Mouse (Mus musculus): ENCODE results near the gene Sars2. TPM values are rescaled to one million over a fixed set of nuclear protein-coding genes. Genes with fewer than 3 reads are reported as not detected.

The Sars2 gene
- polyA plus RNA-seq, 1 experiment from 2014 or later, result 23.2 TPM

DNA sequence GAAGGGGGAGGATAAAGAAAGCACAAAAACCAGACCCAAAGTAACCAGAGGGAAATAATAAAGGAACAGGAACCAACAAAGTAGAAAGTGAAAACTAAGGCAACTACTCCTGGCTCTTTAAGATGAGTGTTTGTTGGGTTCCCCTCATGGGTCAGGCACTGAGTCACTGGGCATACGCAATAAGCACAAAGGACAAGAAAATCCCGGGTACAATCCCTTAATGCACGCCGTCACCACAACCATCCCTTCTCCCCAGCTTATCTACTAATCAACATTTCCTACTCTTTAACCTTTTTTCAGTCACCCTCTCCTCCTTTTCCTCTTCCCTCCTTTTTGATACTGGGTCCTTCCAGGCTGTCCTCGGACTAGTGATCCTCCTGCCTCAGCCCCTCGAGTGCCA is 23.4 kb downstream of the Sars2 start:
- H3K27me3 ChIP-seq (replicated peaks), result no peaks in the 10 kb centered on the region
- peaks cover 21% of the 10 kb centered on the region for H3K4me1 ChIP-seq (replicated peaks)
- no peaks in the 10 kb centered on the region for H3K9me3 ChIP-seq (replicated peaks)
- WGBS, result 77% methylated on average over 6 of the region's 6 CpGs
- H3K36me3 ChIP-seq, result peaks cover 23% of the 10 kb centered on the region
- H3K4me3 ChIP-seq, result peak overlapping the region; percentile 79; the same call in 1 of the 2 replicates
- ATAC-seq (ENCODE audit: insufficient number of reproducible peaks, low FRiP score), result no peak
- H3K4me2 ChIP-seq, result peak overlapping the region; percentile 71
- H3K9ac ChIP-seq, result peak overlapping the region; percentile 72
- H3K27ac ChIP-seq (ENCODE audit: poor library complexity, severe bottlenecking), result no peak overlapping the region

DNA sequence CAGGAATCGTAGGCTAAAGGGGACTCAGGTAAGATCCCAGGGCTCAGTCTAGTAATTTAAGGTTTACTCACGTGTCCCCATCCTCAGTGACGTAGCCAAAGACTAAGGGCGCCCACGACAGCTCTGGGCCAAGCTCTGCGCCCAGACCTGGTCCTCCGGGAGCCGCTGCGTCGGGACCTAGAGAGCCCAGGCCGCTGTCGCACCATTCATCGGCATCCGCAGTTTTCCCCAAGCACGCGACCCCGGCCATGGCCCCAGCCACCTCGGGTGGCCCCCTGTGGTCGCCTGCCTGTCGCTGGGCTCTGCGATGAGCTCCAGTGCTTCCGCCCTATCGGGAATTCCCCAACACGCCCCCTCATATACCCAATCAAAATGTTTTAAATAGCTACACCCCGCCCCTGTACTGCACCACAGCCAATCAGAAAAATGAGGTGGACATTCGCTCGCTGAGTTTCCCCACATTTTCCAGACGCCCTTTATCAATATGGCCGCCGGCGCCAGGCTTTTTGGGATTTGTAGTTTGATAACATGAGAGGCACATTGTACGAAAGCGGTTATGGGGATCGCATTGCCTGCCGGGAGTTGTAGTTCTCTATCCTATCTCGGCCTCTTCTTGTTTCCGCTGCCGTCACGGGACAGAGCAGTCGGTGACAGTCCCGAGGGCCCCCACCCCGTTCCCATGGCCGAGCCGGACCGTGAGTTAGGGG is 24.5 kb downstream of the Sars2 start, which contains the start of gene Sirt2:
Gene Sirt2, plus strand, starts transcription at position 563 of the 707 bp plus-strand sequence.
- Histone ChIP-seq H3K9me3 (replicated peaks) (no peaks in the 10 kb centered on the region), H3K27ac (ENCODE audit: poor library complexity, severe bottlenecking) (no peak within 1 kb of the TSS), H3K36me3 (peaks cover 16% of the 10 kb centered on the region), H3K9ac (peak within 1 kb of the TSS; percentile 80), H3K4me1 (replicated peaks) (peaks cover 21% of the 10 kb centered on the region), H3K4me3 (peak within 1 kb of the TSS; percentile 79), H3K27me3 (replicated peaks) (no peaks in the 10 kb centered on the region), H3K4me2 (peak within 1 kb of the TSS; percentile 71)
- WGBS, result under 1% methylated on average over 45 of the region's 45 CpGs
- ATAC-seq (ENCODE audit: insufficient number of reproducible peaks, low FRiP score), result peak; percentile 98

GRCm38 (mm10) chr7:28766910-28767309 is 25.1 kb downstream of the Sars2 start:
- H3K27me3 ChIP-seq (replicated peaks), result no peaks in the 10 kb centered on the region
- WGBS, result 7% methylated on average over 14 of the region's 14 CpGs
- peaks cover 21% of the 10 kb centered on the region for H3K4me1 ChIP-seq (replicated peaks)
- peak overlapping the region; percentile 68 for H3K4me2 ChIP-seq
- H3K9ac ChIP-seq, result peak overlapping the region; percentile 80
- no peak for ATAC-seq (ENCODE audit: insufficient number of reproducible peaks, low FRiP score)
- no peak overlapping the region for H3K27ac ChIP-seq (ENCODE audit: poor library complexity, severe bottlenecking)
- peak overlapping the region; percentile 79 for H3K4me3 ChIP-seq
- H3K9me3 ChIP-seq (replicated peaks), result no peaks in the 10 kb centered on the region
- peaks cover 10% of the 10 kb centered on the region; the same call in 1 of the 2 replicates for H3K36me3 ChIP-seq

- 68% methylated on average over 7 of the region's 7 CpGs for WGBS
- no peaks in the 10 kb centered on the region for H3K9me3 ChIP-seq (replicated peaks)
- no peak for ATAC-seq (ENCODE audit: insufficient number of reproducible peaks, low FRiP score)
- peaks cover 6% of the 10 kb centered on the region; the same call in 1 of the 2 replicates for H3K36me3 ChIP-seq
- no peaks in the 10 kb centered on the region for H3K27me3 ChIP-seq (replicated peaks)
- peak within 1 kb of the TSS; percentile 79 for H3K4me3 ChIP-seq
- H3K27ac ChIP-seq (ENCODE audit: poor library complexity, severe bottlenecking), result no peak within 1 kb of the TSS
- H3K4me2 ChIP-seq, result peak within 1 kb of the TSS; percentile 71
- peak within 1 kb of the TSS; percentile 80 for H3K9ac ChIP-seq
- H3K4me1 ChIP-seq (replicated peaks), result peaks cover 21% of the 10 kb centered on the region
These were observed 25.7 kb downstream of the Sars2 start, which contains the start of gene Nfkbib for GRCm38 (mm10) chr7:28767462-28767965. Nfkbib (minus strand) TSS chr7:28767512.

DNA sequence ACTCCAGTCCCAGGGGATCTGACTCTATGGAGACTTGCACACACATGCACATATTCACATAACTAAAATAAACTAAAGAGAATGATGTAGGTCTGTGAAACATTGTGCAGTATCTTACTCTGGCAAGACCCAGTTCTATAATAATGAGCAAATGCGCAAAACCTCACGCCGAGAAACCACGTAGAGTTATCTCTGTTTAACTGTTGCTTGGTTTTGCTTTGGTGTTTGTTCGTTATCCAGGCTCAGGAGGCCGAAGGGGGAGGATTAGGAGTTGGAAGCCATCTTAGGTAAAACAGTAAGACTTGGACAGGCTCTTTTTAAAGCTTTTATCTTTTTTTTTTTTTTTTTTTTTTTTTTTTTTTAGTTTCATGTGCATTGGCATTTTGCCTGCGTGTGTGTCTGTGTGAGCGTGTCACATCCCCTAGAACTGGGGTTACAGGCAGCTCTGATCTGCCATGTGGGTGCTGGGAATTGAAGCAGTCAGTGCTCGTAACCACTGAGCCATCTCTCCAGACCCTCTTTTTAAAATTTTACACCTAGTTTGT is 27.7 kb downstream of the Sars2 start:
- no peak overlapping the region for H3K4me2 ChIP-seq
- no peak overlapping the region for H3K27ac ChIP-seq (ENCODE audit: poor library complexity, severe bottlenecking)
- no peak for ATAC-seq (ENCODE audit: insufficient number of reproducible peaks, low FRiP score)
- H3K9ac ChIP-seq, result no peak overlapping the region
- H3K4me1 ChIP-seq (replicated peaks), result peaks cover 24% of the 10 kb centered on the region
- H3K4me3 ChIP-seq, result no peak overlapping the region
- 90% methylated on average over 9 of the region's 9 CpGs for WGBS
- H3K27me3 ChIP-seq (replicated peaks), result no peaks in the 10 kb centered on the region
- no peaks in the 10 kb centered on the region for H3K9me3 ChIP-seq (replicated peaks)
- H3K36me3 ChIP-seq, result 0 out of 2 replicates have a peak, but pooled peaks cover 4% of the 10 kb centered on the region

DNA sequence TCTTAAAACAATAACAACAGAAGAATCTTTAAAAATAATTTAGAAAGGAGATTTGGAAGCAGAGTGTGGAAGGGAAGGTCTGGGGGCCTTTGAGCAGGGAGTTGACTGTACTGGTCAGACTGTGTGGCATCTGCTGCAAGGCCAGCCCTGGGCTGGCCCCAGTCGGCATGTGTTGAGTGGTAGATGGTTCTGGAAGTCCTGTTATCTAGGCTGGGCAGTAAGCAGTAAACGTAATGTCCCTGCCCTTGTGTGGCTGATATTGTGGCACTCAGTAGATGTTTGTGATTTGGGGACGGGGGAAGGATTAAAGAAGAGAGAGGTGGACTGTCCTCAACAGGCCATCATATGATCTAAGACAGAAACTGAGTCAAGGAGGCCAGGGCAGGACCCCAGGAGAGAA is 28.5 kb downstream of the Sars2 start:
- no peak for ATAC-seq (ENCODE audit: insufficient number of reproducible peaks, low FRiP score)
- Histone ChIP-seq H3K27me3 (replicated peaks) (no peaks in the 10 kb centered on the region), H3K4me2 (no peak overlapping the region), H3K9ac (no peak overlapping the region), H3K4me3 (no peak overlapping the region), H3K9me3 (replicated peaks) (no peaks in the 10 kb centered on the region), H3K27ac (ENCODE audit: poor library complexity, severe bottlenecking) (no peak overlapping the region), H3K4me1 (replicated peaks) (peaks cover 17% of the 10 kb centered on the region), H3K36me3 (0 out of 2 replicates have a peak, but pooled peaks cover 8% of the 10 kb centered on the region)
- WGBS, result 72% methylated on average over 3 of the region's 3 CpGs

DNA sequence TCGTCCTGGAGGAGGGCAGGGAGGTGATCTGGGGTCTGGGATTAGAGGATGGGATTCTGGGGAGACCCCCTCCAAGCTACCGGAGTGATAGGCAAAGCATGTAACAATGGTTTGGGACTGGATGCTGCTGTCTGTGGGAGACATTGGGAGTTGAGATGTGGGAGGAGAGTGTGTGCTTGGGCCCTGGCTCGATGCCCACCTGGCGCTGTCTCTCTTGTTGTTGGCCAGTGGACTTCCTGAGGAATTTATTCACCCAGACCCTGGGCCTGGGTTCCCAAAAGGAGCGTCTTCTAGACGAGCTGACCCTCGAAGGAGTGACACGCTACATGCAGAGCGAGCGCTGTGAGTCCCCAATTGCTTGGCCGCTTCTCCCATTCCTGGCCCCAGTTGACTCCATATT is 30.1 kb downstream of the Sars2 start:
- Histone ChIP-seq H3K9ac (no peak overlapping the region), H3K4me2 (no peak overlapping the region), H3K36me3 (0 out of 2 replicates have a peak, but pooled peaks cover 10% of the 10 kb centered on the region), H3K27ac (ENCODE audit: poor library complexity, severe bottlenecking) (no peak overlapping the region), H3K27me3 (replicated peaks) (no peaks in the 10 kb centered on the region), H3K4me3 (no peak overlapping the region), H3K4me1 (replicated peaks) (peaks cover 11% of the 10 kb centered on the region), H3K9me3 (replicated peaks) (no peaks in the 10 kb centered on the region)
- no peak for ATAC-seq (ENCODE audit: insufficient number of reproducible peaks, low FRiP score)
- WGBS, result 90% methylated on average over 11 of the region's 11 CpGs

DNA sequence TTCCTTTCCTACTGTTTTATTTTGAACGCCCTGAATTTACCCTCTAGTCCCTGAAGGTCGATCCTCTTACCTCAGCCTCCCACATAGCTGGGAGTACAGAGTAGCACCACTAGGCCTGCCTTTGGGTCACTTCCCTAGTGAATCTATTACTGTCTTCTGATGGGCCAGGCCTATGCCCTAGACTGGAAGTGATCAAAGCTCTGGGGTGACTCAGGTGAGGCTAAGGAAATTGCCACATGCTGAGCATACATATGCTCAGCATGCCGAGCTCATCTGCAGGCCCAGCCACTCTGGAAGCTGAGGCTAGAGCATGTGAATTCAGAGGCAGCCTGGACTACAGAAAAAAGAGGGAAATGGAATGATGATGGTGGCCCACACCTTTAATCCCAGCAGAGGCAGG is 31.4 kb downstream of the Sars2 start:
- ATAC-seq (ENCODE audit: insufficient number of reproducible peaks, low FRiP score), result no peak
- peaks cover 3% of the 10 kb centered on the region; the same call in 1 of the 2 replicates for H3K4me1 ChIP-seq (replicated peaks)
- no peaks in the 10 kb centered on the region for H3K27me3 ChIP-seq (replicated peaks)
- H3K4me2 ChIP-seq, result no peak overlapping the region
- H3K27ac ChIP-seq (ENCODE audit: poor library complexity, severe bottlenecking), result no peak overlapping the region
- no peaks in the 10 kb centered on the region for H3K9me3 ChIP-seq (replicated peaks)
- 64% methylated on average over 3 of the region's 3 CpGs for WGBS
- H3K36me3 ChIP-seq, result 0 out of 2 replicates have a peak, but pooled peaks cover 10% of the 10 kb centered on the region
- H3K9ac ChIP-seq, result no peak overlapping the region
- H3K4me3 ChIP-seq, result no peak overlapping the region

DNA sequence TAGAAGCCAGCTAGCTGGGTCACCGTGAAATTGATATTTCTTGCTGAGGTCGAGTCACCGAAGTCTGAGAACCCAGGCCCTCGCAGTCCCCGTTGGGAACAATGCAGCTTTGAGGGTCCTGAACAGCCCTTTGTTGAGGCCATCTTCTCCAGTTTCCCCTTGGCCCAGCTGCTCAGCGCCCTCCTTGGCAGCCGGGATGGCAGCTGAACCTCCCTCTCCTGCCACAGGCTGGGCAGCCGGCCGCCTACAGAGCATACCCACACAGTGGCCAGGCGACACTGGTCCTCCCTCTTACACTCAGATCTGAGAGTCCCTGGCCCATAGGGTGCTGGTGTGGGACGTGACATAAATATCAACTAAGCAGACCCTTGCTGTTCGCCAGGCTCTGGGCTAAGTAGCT is 32.4 kb downstream of the Sars2 start:
- 73% methylated on average over 12 of the region's 12 CpGs for WGBS
- no peak overlapping the region for H3K9ac ChIP-seq
- no peak overlapping the region for H3K27ac ChIP-seq (ENCODE audit: poor library complexity, severe bottlenecking)
- no peak overlapping the region for H3K4me2 ChIP-seq
- ATAC-seq (ENCODE audit: insufficient number of reproducible peaks, low FRiP score), result no peak
- peaks cover 3% of the 10 kb centered on the region; the same call in 1 of the 2 replicates for H3K4me1 ChIP-seq (replicated peaks)
- no peaks in the 10 kb centered on the region for H3K9me3 ChIP-seq (replicated peaks)
- no peaks in the 10 kb centered on the region for H3K27me3 ChIP-seq (replicated peaks)
- H3K4me3 ChIP-seq, result no peak overlapping the region
- peaks cover 14% of the 10 kb centered on the region; the same call in 1 of the 2 replicates for H3K36me3 ChIP-seq

GRCm38 (mm10) chr7:28775129-28775528 is 33.3 kb downstream of the Sars2 start:
- peaks cover 14% of the 10 kb centered on the region; the same call in 1 of the 2 replicates for H3K36me3 ChIP-seq
- WGBS, result 88% methylated on average over 7 of the region's 7 CpGs

DNA sequence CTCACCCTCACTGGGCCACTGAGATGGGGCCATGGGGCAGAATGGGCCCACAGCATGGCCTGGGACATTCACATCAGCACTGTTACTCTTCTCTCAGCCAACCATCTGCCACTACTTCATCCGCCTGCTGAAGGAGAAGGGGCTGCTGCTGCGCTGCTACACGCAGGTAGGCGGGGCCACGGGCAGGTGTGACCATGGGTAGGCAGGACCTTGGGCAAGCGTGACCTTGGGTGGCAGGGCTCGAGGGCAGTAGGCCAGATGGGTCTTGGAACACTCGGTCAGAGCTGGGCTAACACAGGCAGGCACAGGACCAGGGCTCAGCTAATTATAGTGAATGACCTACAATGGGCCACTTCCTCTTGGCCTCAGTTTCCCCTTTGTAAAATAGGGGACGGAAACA is 37.0 kb downstream of the Sars2 start:
- WGBS, result 85% methylated on average over 9 of the region's 9 CpGs
- no peaks in the 10 kb centered on the region for H3K9me3 ChIP-seq (replicated peaks)
- no peak overlapping the region for H3K4me3 ChIP-seq
- peaks cover 21% of the 10 kb centered on the region for H3K36me3 ChIP-seq
- no peaks in the 10 kb centered on the region for H3K27me3 ChIP-seq (replicated peaks)
- no peak overlapping the region for H3K4me2 ChIP-seq
- H3K9ac ChIP-seq, result no peak overlapping the region
- H3K27ac ChIP-seq (ENCODE audit: poor library complexity, severe bottlenecking), result no peak overlapping the region
- ATAC-seq (ENCODE audit: insufficient number of reproducible peaks, low FRiP score), result no peak
- H3K4me1 ChIP-seq (replicated peaks), result peaks cover 26% of the 10 kb centered on the region

More at GRCm38 (mm10) chr7:28775129-28775528, 33.3 kb downstream of the Sars2 start:
- no peaks in the 10 kb centered on the region for H3K9me3 ChIP-seq (replicated peaks)
- no peak overlapping the region for H3K4me2 ChIP-seq
- H3K4me1 ChIP-seq (replicated peaks), result peaks cover 4% of the 10 kb centered on the region
- H3K27ac ChIP-seq (ENCODE audit: poor library complexity, severe bottlenecking), result no peak overlapping the region
- H3K4me3 ChIP-seq, result no peak overlapping the region
- no peak overlapping the region for H3K9ac ChIP-seq
- H3K27me3 ChIP-seq (replicated peaks), result no peaks in the 10 kb centered on the region
- ATAC-seq (ENCODE audit: insufficient number of reproducible peaks, low FRiP score), result no peak

Measured in heart, embryonic 12.5 days (tissue).